Mouse (Mus musculus) cerebellum, postnatal 36 days (tissue): ENCODE data around the gene Plcb1.
A peak's percentile ranks its signal among the peaks of the same experiment; 100 is the strongest.

Experiments used
- DNase-seq, 2 experiments: peaks; one replicate each; pipeline ENCODE4 v3.0.0; 2021 to 2022; ENCODE audit warnings: mixed read lengths in 2 of 2

The Plcb1 gene

DNA sequence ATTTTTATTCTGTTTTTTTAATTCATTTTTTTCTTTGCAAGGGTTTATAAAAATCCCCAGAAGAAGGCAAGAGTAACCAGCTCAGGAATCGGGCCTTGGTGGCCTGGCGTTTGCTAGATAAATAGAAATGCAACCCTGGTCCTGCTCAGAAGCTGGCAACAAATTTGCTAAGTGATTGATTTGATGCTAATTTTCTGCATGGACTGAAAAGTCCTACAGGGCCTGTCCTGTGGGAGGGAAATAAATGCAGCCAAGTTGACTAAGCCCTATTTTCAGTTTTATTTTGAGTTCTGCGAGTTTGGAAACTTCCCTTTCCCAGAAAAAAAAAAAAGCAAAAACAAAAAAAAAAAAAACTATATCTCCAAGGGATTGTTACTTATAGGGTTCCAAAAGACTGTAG is 433.5 kb downstream of the Plcb1 start:
- DNase-seq = no peak

DNA sequence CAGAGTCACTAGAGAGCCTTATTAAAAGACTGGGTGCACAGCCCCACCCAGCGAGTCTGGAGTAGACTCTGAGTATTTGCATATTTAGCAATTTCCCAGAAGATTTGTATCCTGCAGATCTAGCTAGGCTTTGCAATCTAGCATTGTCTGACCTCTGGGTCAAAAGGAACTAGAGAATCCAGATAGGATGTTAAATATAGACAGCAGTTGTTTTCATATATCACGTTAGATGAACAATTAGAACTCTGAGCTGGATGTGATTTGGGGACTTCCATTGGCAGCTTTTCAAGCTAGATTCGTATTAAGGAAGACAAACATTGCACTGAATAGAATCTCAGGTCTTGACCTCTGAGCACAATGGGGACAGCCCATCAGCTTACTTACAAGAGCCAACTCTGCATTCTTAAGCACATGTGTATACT is 439.7 kb downstream of the Plcb1 start:
- DNase-seq = no peak

DNA sequence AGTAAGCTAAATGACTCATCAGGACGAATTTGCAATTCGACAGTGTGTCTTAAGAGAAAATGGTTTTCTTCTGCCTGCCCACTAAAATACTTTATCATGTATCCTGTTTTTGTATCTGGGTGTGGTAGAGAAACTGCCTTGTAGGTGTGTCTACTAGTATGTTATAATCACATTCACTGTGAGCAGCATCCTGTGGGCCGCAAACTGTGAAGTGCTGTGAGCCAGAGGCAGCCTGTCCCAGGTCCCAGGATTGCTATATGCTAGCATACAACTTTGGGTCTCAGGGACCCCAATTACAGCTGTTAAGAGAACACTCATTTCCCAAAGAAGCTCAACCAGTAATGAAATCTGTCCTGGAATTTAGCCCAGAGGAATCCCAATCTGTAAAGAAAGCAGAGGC is 444.4 kb downstream of the Plcb1 start:
- no peak for DNase-seq

DNA sequence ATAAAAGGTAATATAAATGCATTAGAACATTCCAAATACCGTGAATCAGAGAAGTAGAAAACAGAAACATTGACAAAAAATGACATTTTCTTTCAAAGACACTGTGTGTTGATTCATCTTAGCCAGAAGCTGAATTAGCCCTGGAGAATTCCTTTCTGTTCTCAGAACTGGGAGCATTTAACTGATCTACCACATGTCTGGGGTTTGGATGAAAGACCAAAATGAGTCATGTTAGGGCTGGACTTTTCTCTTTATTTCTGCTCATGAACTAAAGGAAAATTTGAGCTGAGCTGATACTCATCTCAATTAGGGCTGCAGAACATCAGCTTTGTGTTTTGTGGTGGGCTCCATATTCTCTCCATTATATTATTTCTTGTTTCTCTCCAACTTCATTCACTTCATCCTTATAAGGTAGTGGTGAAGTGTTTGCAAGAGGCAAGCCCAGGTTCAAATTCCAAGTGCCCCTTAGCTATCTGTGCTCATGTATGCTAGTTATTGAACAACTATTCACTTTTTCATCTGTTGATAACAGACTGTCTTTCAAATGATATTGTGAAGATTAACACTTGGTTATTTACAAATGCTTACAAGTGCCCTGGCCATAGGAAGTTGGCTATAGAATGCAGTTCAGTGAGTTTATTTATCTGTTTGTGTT is 456.9 kb downstream of the Plcb1 start:
- DNase-seq = no peak

DNA sequence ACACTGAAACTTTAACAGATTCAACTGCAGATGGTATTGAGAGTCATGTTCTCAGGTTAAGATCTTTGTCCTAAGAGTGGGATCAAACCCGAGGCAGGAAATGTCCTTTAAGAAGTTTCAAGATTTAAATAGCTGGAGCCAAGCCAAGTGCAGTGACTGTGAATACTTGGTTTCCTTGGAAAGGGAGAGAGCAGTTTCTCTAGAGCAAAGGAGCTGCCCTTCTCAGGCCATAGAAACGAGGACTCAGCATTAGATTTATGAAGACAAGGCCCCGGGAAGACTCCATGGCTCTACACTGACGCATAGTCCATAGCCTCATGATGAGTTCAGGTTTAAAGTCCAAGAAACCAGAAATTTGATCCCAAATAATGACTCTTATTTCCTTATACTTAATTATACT is 457.9 kb downstream of the Plcb1 start:
- DNase-seq = no peak

DNA sequence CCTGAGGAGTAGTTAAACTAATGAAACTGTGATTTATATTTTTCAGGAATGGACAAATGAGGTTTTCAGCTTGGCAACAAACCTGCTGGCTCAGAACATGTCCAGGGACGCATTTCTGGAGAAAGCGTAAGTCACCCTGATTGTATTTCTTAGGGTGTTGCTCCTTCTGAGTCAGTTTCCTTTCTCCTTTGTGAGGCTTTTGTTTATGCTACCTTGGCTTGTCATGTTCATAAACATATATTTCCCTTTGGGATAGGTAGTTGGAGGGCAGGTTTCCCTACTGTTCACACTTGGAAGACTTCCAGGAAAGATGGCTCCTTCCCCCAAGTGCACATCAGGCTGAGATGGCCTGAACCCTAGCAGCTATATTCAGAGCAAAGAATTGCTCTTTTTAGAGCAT is 464.1 kb downstream of the Plcb1 start:
- no peak for DNase-seq

DNA sequence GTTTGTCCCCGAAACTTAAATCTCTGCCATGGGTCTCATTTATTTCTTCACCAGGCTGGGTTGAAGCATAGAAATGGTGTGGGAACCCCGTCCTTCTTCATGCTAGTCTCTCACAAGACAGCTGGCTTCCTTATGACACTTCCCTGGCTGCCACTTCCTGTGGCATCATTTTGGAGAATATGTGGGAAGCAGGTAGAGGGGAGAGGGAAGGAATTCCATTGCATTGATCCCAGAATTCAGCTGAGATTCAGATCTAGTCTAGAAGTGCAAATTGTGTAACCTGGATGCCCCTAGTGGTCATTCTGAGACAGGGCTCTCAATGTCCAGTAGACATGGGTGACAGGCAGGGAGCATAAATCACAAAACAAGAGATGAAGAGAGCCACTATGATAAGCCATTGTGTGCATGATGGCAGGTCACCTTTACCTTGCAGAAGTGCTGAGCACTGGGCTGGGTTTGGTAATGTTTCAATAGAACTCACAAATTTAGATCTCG is 466.0 kb downstream of the Plcb1 start:
- peak in 1 of 2 experiments; percentile 16 for DNase-seq

DNA sequence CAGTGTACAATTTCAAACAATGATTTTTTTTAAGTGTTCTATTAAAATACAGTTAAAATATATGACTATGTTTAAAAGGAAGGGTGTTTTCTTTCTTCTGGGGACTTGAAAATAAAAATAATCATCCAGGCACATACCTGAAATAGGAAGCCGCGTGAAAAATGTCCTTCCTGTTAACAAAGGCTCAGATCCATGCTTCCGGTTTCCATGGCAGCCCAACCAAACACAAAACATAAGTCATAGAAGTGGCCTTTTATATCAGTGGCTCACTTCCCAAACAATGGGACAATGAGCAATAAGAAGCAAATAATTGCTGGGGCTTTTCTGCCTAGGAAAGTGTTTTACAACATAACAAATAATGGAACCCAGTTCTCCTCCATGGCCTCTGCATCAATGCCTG is 473.3 kb downstream of the Plcb1 start:
- DNase-seq = no peak

DNA sequence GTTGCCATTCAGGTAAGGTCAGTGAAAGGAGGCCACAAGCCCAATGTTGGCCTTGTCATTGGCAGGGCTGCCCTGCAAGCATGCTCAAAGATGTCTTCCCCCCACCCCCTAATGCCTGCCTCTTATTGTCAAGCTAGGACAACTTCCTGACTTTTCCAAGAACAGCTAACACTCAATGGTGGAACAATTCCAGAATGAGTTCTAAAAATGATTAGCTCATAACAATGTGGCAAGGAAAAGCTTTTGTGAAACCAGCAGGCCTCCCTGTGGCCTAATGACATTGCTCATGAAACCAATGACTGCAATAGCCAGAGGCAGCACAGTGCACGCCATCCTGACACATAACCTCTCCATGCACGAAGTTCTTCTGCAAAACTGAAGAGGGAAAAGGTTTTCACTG is 478.1 kb downstream of the Plcb1 start:
- DNase-seq = no peak

DNA sequence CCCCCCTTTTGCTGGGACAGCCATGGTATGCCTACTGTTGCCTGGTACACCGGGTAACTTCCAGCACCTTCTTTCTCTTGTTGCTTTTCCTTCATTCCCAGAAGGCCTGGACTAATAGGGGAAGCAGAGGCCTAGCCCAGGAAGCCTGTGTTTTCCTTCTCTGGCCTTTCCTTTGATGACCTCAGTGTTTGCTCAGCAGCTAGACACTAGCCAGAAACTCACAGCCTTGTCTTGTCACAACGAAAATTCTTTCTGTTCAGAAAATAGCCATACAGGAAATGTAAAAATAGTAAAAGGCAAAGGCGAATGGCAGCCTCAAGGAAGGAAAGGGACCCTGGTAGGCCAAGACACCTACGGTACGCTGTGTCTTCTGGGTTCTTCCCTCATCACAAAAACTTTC is 489.1 kb downstream of the Plcb1 start:
- no peak for DNase-seq

DNA sequence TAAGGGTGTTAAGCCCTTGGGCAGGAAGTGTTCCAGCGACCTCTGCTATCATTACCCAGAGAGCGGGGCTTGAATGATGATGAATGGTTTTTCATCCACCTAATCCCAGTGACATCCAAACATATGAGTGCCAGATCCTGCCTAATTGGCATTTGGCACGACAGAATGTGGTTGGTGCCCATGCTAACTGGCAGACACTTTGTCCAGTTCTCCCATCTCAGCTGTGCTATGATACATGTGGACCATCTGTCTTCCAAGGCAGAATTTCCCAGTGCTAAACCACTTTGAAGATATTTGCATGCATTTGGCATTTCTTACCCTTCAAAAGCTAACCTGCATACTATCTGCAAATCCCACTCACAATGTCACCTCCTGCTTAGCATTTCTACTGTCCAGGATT is 492.6 kb downstream of the Plcb1 start:
- peak; percentile 17 to 32 for DNase-seq

DNA sequence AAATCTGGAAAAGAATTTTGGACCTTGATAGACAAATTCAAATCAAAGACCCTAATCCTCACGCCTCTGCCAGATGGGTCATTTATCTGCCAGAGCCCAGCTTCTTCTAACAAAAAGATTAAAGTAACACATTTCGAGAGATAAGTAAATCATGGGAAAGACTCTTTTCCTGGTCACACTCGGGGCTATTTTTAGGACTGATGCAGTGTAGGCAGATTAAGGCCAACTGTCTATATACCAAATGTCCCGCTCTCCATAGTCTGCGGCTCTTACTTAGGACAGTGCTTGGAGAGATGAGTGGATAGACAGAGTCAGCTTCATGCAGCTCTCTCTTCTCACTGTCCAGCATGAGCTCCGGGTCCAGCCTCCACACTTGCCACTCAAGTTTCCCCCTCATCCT is 493.2 kb downstream of the Plcb1 start:
- no peak for DNase-seq

DNA sequence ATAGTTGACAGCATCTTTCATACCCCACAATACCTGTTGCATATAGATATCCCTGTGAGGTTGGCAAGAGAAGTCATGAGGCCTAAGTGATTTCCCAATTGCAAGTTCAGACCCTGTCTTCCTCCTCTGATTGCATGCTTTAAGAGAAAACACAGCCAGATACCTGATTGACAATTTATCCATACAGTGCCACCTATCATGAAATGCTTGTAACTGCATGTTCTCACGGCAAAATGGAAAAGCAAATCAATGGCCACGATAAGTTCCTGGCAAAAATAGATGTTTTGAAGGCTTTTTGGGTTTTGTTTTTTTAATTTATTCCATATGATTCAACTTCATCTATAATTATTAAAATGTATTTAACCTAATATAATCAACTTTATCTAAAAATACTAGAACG is 497.9 kb downstream of the Plcb1 start:
- no peak for DNase-seq

DNA sequence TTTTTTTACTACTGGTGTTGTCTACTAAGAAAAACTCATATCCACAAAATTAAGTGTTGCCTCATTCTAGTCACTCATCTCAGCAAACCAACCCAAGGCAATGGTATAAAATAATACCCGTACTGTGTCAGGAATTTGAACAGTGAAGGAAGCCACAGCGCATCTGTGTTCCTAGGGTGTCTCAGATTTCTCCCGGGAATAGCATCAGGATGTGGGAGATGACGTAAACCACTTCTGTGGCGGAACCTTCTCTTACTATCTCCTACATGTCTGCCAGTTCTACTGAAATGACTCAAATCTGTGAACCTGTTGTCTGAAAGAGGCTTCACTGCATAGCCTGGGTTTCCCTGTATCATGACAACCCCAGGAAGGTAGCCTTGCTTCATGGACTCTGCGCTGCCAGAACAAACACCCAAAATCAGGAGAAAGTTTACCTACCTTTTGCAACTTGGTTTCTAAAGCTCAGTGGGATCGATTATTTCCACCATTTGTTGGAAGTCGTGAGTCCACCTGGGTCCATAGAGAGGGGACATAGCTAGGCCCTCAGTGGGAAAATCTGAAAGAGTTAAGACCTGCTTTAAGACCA is 510.4 kb downstream of the Plcb1 start:
- DNase-seq = no peak

DNA sequence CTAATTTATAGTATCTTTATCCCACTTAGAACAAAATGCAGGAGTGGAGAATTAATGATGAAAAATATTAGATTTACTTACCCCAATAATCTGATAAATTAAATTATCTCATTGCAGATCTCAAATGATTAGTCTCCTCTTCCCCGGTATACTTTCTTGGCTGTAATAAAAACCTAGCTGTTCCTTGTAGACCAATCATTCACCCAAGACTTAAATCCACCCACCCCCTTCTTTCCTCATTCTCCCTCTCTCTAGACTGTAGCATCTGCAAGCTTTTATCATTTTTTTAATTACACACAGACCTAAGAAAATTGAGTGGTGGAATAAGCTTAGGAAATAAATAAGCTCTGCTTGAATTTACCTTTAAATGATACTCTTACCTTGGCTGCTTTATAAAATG is 514.6 kb downstream of the Plcb1 start:
- no peak for DNase-seq

DNA sequence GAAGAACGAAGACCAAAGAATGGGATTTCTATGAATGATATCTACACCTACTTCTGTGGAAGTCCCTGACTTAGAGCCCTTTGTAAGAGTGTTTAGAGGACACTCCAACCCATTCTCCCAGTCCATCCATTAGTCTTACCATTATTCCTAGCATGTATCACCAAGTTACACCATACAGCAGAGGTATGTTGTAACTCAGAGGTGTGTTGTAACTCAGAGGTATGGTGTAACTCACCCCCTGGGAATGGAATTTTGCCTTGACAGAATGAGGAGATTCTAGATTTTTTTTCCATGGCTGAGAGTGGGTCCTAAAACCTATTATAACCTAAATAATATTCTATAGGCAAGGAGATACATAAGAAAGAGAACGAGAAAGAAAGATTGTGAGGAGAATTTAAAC is 516.6 kb downstream of the Plcb1 start:
- DNase-seq = no peak

DNA sequence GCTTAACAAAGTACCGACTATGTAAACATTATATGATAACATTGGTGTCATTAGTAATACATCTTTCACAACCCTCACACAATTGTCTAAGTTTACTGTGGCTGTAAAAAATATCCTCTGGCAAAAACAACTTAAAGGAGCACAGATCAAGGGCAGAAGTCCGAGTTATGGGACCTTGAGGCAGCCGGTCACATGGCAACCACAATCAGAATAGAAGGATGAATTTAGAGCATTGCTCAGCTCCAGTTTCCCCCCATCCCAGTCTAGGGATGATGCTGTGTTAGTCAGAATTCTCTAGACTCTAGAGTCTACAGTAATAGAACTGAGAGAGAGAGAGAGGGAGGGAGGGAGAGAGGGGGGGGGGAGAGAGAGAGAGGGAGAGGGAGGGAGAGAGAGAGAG is 519.3 kb downstream of the Plcb1 start:
- DNase-seq = no peak

DNA sequence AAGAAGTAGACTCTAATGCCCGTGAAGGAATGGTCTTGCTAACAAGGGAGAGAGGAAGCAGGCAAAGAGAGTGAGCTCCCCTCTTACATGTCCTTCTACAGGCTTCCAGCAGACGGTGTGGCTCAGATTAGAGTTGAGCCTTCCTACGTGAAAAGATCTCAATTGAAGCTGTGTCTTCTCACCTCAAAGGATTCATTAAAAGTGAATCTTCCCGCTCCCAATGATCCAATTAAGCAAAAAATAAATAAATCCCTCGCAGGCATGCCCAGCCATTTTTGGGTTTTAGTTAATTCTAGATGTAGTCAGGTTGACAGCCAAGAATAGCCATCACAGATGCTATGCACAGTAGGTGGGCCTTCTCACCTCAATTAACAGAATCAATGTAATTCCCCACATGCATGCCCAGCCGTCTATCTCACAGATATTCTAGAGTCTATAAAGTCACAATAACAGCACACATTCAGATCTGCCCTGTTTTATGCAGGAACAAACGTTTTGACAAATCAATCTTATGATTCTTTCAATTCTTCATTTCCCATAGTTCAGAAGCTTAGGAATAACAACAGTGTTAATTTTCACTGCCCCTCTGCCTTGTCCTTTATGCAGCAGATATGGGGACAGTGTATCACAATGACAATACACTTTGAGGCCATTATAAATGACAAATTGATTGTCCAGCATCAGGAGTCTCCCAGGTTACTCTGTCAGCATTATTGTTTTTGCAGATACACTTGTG is 520.0 kb downstream of the Plcb1 start:
- DNase-seq = peak; percentile 77 to 87

DNA sequence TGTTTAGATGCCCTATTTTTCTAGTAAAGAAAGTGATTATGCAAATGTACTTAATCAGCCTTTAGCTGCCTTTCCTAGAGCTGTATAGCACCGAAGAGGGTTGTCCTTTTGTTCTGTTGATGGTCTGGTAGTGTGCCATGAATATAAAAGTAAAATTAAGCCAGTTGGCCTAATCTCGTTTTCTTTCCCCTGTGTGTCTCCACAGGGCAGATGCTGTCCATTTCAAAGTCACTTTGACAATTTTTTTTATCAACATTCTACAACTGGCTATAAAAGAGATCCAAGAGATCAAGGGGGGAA is 520.6 kb downstream of the Plcb1 start:
- no peak for DNase-seq

DNA sequence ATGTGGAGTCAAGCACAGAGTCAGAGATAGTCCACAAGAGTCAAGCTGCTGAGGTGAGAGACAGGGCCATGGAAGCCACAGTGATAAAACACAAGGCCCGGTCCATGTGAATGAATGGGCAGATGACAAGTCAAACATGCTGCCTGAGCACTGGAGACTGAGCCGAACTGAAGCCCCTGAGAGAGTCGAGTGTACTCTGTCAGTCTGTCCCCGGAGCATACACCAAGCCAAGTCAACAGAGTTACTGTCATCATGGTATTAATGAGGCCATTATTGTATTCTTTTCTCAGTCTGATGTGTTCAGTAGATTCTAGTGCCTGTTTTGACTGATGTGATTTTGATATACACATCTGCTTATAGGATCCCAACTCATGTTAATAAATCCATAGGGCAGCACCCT is 521.9 kb downstream of the Plcb1 start:
- DNase-seq = no peak

DNA sequence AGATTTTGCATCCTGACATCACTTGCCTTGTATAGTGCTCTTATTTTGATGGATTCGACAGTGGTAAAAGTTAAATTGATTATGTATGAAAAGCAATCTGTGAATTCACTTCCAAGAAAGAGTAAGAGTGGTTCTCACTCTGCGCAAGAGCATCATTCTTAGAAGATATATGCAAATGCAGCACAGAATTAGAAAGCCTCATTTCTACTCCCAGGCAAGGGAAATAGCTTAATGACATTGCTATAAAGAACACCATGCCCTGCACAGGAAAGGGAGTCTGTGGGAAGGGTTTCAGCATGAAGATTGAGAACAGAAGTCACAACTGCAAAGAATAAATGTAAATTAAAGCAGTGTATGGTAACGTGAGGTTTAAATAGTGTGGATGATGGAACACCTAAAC is 530.1 kb downstream of the Plcb1 start:
- no peak for DNase-seq

DNA sequence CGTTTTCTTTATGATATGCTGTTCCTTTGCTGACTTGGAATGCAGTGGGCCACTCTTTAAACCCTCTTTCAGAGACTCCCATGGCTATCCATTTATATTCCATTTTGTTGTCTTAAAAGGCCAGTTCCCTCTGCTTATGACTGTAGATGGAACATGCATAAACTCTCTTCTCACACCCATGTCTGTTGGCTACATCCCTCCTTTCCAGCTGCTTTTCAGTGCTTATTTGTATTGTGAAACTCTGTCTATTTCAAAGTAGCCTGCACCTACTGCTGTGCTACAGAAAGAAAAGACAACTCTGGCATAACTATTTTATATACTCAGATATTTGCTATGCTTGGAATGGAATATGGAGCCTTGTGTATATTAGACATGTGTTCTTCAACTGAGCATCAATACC is 532.3 kb downstream of the Plcb1 start:
- no peak for DNase-seq

DNA sequence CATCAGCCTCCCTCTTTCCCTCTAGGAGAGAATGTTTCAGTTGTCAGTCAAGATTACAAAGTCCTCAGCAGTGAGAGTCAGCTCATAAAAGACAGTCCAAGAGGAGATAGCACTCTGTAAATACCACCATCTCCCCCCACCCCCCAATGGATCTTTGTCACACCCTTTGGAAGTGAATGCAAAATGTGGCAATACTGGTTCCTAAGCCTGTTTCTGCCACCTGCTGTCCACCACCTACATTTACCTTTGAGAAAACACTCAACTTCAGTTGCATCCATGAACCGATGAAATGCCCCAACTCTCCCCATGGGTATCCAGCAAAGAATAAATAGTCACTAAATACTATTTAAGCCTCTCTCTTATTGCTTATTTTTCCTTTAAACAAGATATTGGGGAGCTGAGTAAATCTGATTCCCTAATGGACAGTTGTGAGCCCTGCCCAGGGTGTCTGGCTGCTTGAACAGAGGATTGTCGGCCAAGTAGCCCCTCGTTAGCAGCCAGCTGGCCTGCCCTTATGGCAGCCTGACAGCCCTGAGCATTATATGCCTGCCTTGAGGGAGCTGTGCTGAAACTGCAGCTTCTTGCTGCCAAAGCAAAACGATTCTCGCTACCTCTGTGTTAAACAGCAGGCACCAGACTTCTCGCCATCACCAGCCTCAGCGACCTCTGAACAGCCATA is 537.5 kb downstream of the Plcb1 start:
- DNase-seq = peak; percentile 18 to 22

DNA sequence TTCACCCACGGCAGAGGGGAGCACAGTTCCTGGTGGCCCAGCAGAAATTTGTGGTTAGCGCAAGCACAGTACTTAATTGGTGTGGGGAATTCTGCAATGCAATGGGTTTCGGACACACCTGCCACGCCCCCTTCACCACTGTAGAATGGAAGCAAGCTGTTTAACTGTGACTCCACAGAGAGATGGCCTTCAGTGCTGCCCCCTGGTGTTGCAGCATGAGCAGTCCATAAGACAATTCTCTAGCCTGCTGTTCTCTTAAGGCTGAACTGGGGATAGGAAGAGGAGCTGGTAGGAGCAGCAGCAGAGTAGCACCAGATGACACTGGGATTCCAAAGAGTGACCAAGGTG is 538.1 kb downstream of the Plcb1 start:
- DNase-seq = peak; percentile 86 to 90
